12 mouse cellular contexts compared by ENCODE assay signal in genomic region chr7:38262406-38262805, GRCm38 (mm10). TPM values are rescaled to one million over a fixed set of nuclear protein-coding genes. Genes with fewer than 3 reads are reported as not detected.
DNase-seq lines count a peak whose midpoint lies in the region; ATAC-seq lines count a peak whose summit lies in the region.
"Had no signal": no experiment of that assay in that cellular context is flagged by ENCODE, and none has a peak within 500 bp of the region (broad histone marks: within the 10 kb centered on the region; RNA-seq: fewer than 3 reads in every experiment).

No protein-coding gene starts in this region.

- H3K4me3 ChIP-seq in forebrain, embryonic 11.5 days (ENCODE audit: low read depth, low read length) = no peak overlapping the region
- no peak overlapping the region for H3K4me3 ChIP-seq in forebrain, embryonic 10.5 days
- H3K4me3 ChIP-seq: intestine, embryonic 15.5 days had no signal

- no peaks in the 10 kb centered on the region for H3K9me3 ChIP-seq in forebrain, embryonic 11.5 days (ENCODE audit: control insufficient read depth, low read length)
- no peaks in the 10 kb centered on the region for H3K9me3 ChIP-seq in forebrain, embryonic 10.5 days
- H3K9me3 ChIP-seq: intestine, embryonic 15.5 days had no signal

- H3K27ac ChIP-seq in forebrain, embryonic 11.5 days (ENCODE audit: low read depth, low read length) = no peak overlapping the region
- no peak overlapping the region for H3K27ac ChIP-seq in forebrain, embryonic 10.5 days
- H3K27ac ChIP-seq: intestine, embryonic 15.5 days; macrophage had no signal

- no peak for ATAC-seq in forebrain, embryonic 11.5 days (replicated peaks; ENCODE audit: low FRiP score)
- ATAC-seq in megakaryocyte, adult 5-6 weeks (ENCODE audit: poor library complexity, severe bottlenecking) = no peak
- ATAC-seq in erythroblast, adult 5-6 weeks (replicated peaks; ENCODE audit: low FRiP score, poor library complexity, severe bottlenecking) = no peak
- ATAC-seq: intestine, embryonic 15.5 days had no signal

- peak; percentile 28 for DNase-seq in forebrain, embryonic 11.5 days (ENCODE audit: low spot score)
- no peak for DNase-seq in forebrain, embryonic 10.5 days (ENCODE audit: extremely low spot score, low spot score)
- DNase-seq in kidney, postnatal 10 days = peak; percentile 10
- no peak for DNase-seq in kidney, adult 11 months
- DNase-seq in urinary bladder, postnatal 14 days (ENCODE audit: low spot score) = peak; percentile 23
- no peak for DNase-seq in urinary bladder, postnatal 25 days (ENCODE audit: low spot score)
- DNase-seq: spleen, adult 18-20 months had no signal

- H3K27me3 ChIP-seq in forebrain, embryonic 11.5 days (ENCODE audit: control insufficient read depth, insufficient read depth, low read length) = no peaks in the 10 kb centered on the region
- H3K27me3 ChIP-seq in forebrain, embryonic 10.5 days (ENCODE audit: poor library complexity, severe bottlenecking) = no peaks in the 10 kb centered on the region
- H3K27me3 ChIP-seq: intestine, embryonic 15.5 days had no signal

- no peaks in the 10 kb centered on the region for H3K4me1 ChIP-seq in forebrain, embryonic 11.5 days (replicated peaks; ENCODE audit: control insufficient read depth, insufficient read depth, low read length)
- H3K4me1 ChIP-seq in forebrain, embryonic 10.5 days = no peaks in the 10 kb centered on the region
- H3K4me1 ChIP-seq: intestine, embryonic 15.5 days had no signal

- H3K36me3 ChIP-seq in forebrain, embryonic 11.5 days (ENCODE audit: control insufficient read depth, insufficient read depth, low read length) = peaks cover 11% of the 10 kb centered on the region
- H3K36me3 ChIP-seq in forebrain, embryonic 10.5 days (replicated peaks) = peaks cover 70% of the 10 kb centered on the region

- no peak overlapping the region for H3K4me2 ChIP-seq in forebrain, embryonic 11.5 days (ENCODE audit: low read depth, low read length, severe bottlenecking)
- H3K4me2 ChIP-seq: heart, embryonic 11.5 days; intestine, embryonic 15.5 days had no signal

- no peak overlapping the region for H3K9ac ChIP-seq in forebrain, embryonic 11.5 days (ENCODE audit: low read length)
- H3K9ac ChIP-seq: intestine, embryonic 15.5 days had no signal

- 93% methylated on average over 5 of the region's 5 CpGs for WGBS in forebrain, embryonic 11.5 days
- 94% methylated on average over 5 of the region's 5 CpGs for WGBS in forebrain, embryonic 10.5 days

RNA-seq across cellular contexts. Expression of gene Pop4, which starts 8.8 kb away (rescaled TPM):
- 101 and 105 TPM in 2 replicates for polyA plus RNA-seq in forebrain, embryonic 11.5 days (2014; fragmentation: Nextera tagmentation; extraction: Ambion mirVana)
- polyA plus RNA-seq in forebrain, embryonic 10.5 days (2016; fragmentation: Nextera tagmentation; extraction: Ambion mirVana) = 92.0 and 98.3 TPM in 2 replicates
- 31.6 and 33.7 TPM in 2 replicates for total RNA-seq in megakaryocyte, adult 5-6 weeks (2015)
- 31.1 and 33.6 TPM in 2 replicates for total RNA-seq in megakaryocyte, adult 5-6 weeks (2017)
- 1.7 and 7.7 TPM in 2 replicates for total RNA-seq in erythroblast, adult 5-6 weeks (2015; ENCODE audit: low replicate concordance)
- total RNA-seq in erythroblast, adult 5-6 weeks (2017; ENCODE audit: low replicate concordance) = 3.2 and 5.2 TPM in 2 replicates

RNA-seq across cellular contexts. Expression of gene Plekhf1, which starts 34.6 kb away (rescaled TPM):
- 1.4 and 1.6 TPM in 2 replicates for polyA plus RNA-seq in forebrain, embryonic 11.5 days (2014; fragmentation: Nextera tagmentation; extraction: Ambion mirVana)
- polyA plus RNA-seq in forebrain, embryonic 10.5 days (2016; fragmentation: Nextera tagmentation; extraction: Ambion mirVana) = 2.5 and 2.6 TPM in 2 replicates
- 0.43 and 0.74 TPM in 2 replicates for total RNA-seq in megakaryocyte, adult 5-6 weeks (2015)
- 1.0 and 1.3 TPM in 2 replicates for total RNA-seq in megakaryocyte, adult 5-6 weeks (2017)
- 0.42 TPM in 1 of 2 replicates, not detected in the other for total RNA-seq in erythroblast, adult 5-6 weeks (2015; ENCODE audit: low replicate concordance)
- 0.09 TPM in 1 of 2 replicates, not detected in the other for total RNA-seq in erythroblast, adult 5-6 weeks (2017; ENCODE audit: low replicate concordance)

Comparison
In these comparisons a context has a peak if more than half of its experiments do, and no peak if none do; other contexts are left out.
1. DNase-seq: peak in forebrain, embryonic 11.5 days (single experiment), kidney, postnatal 10 days (single experiment) and urinary bladder, postnatal 14 days (single experiment); none in forebrain, embryonic 10.5 days (single experiment), kidney, adult 11 months (single experiment) and urinary bladder, postnatal 25 days (single experiment).